Mouse (Mus musculus) cerebral cortex, adult 2 months (tissue): ENCODE results near the gene Gm2a.

Experiments
- WGBS: fragments of 180-500 bp; shearing (Covaris S2); methylation state at CpG from one replicate; pipeline ENCODE4 v1.1.7; 2018; 5-methylcytosine and 5-hydroxymethylcytosine counted together

Gm2a gene

GRCm38 (mm10) chr11:55131077-55131742 lies 33.3 kb downstream of the Gm2a start:
- WGBS = 92% methylated on average over 11 of the region's 11 CpGs

GRCm38 (mm10) chr11:55131946-55132345 lies 34.0 kb downstream of the Gm2a start:
- 82% methylated on average over 1 of the region's 1 CpGs for WGBS

- 97% methylated on average over 1 of the region's 1 CpGs for WGBS
These were observed 35.3 kb downstream of the Gm2a start for GRCm38 (mm10) chr11:55133204-55133603.

- WGBS = 95% methylated on average over 1 of the region's 1 CpGs
These were observed 36.5 kb downstream of the Gm2a start for GRCm38 (mm10) chr11:55134407-55134806.

GRCm38 (mm10) chr11:55134871-55135270 lies 37.0 kb downstream of the Gm2a start:
- 93% methylated on average over 5 of the region's 5 CpGs for WGBS

GRCm38 (mm10) chr11:55136770-55137547 lies 39.0 kb downstream of the Gm2a start:
- 67% methylated on average over 15 of the region's 15 CpGs for WGBS

- 89% methylated on average over 4 of the region's 4 CpGs for WGBS
These were observed 43.6 kb downstream of the Gm2a start for GRCm38 (mm10) chr11:55141502-55141901.

- 74% methylated on average over 5 of the region's 5 CpGs for WGBS
These were observed 46.1 kb downstream of the Gm2a start for GRCm38 (mm10) chr11:55144011-55144410.

- WGBS = 88% methylated on average over 1 of the region's 1 CpGs
These were observed 48.9 kb downstream of the Gm2a start for GRCm38 (mm10) chr11:55146855-55147254.

- WGBS = 81% methylated on average over 6 of the region's 6 CpGs
These were observed 49.5 kb downstream of the Gm2a start for GRCm38 (mm10) chr11:55147423-55147822.

- 84% methylated on average over 4 of the region's 4 CpGs for WGBS
These were observed 50.5 kb downstream of the Gm2a start for GRCm38 (mm10) chr11:55148461-55148860.

GRCm38 (mm10) chr11:55151608-55152007 lies 53.7 kb downstream of the Gm2a start, which contains the start of gene Slc36a3:
TSS of gene Slc36a3 (minus strand) at chr11:55151708.
- 80% methylated on average over 3 of the region's 3 CpGs for WGBS

GRCm38 (mm10) chr11:55154398-55155069 lies 56.6 kb downstream of the Gm2a start:
- 69% methylated on average over 3 of the region's 3 CpGs for WGBS

- 65% methylated on average over 6 of the region's 6 CpGs for WGBS
These were observed 57.1 kb downstream of the Gm2a start for GRCm38 (mm10) chr11:55155070-55155421.

GRCm38 (mm10) chr11:55158785-55159359 lies 61.0 kb downstream of the Gm2a start:
- 53% methylated on average over 13 of the region's 13 CpGs for WGBS
